Mouse (Mus musculus): ENCODE results near the gene Car9. TPM values are rescaled to one million over a fixed set of nuclear protein-coding genes. Genes with fewer than 3 reads are reported as not detected.

The Car9 gene
- polyA plus RNA-seq, 1 experiment, result 2.0 TPM

- H3K4me1 ChIP-seq (ENCODE audit: control insufficient read depth, insufficient read depth, low read length), result peaks cover 9% of the 10 kb centered on the region; the same call in 1 of the 2 replicates
- H3K27ac ChIP-seq (ENCODE audit: insufficient read depth, low read length), result peak overlapping the region; percentile 95
- H3K4me3 ChIP-seq (ENCODE audit: insufficient read depth, low read length), result peak overlapping the region; percentile 28
- TF ChIP-seq CTCF (IDR thresholded peaks at IDR 0.05; ENCODE audit: borderline replicate concordance, insufficient read depth, low read length) (no peak), POLR2A (IDR thresholded peaks at IDR 0.05; ENCODE audit: low read depth, low read length) (peak; percentile 92)
Observed at GRCm38 (mm10) chr4:43558631-43559356, 52.0 kb downstream of the Car9 start.

- Histone ChIP-seq H3K4me3 (ENCODE audit: insufficient read depth, low read length) (peak overlapping the region; percentile 92), H3K27ac (ENCODE audit: insufficient read depth, low read length) (peak overlapping the region; percentile 95), H3K4me1 (ENCODE audit: control insufficient read depth, insufficient read depth, low read length) (peaks cover 11% of the 10 kb centered on the region; the same call in 1 of the 2 replicates)
- TF ChIP-seq POLR2A (IDR thresholded peaks at IDR 0.05; ENCODE audit: low read depth, low read length), result no peak
- no peak for TF ChIP-seq CTCF (IDR thresholded peaks at IDR 0.05; ENCODE audit: borderline replicate concordance, insufficient read depth, low read length)
Observed at GRCm38 (mm10) chr4:43559519-43560242, 52.9 kb downstream of the Car9 start.

DNA sequence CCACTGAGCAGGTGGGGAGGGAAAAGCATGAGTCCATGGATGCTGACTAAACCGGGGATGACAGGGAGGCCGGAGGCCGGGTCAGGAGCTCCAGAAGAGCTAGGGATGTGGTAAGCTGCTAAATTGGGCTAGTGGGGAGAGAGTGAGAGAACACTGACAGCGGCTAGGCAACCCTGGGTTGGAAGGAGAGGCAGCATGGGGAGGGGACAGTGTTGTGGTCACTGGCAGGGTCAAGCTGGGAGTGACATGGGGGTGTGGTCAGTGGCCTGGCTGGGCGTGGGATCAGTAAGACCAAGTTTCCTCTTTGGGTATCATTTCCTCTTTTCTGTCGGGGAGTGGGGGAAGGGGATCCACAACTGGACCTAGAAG, 53.5 kb downstream of the Car9 start:
- H3K27ac ChIP-seq (ENCODE audit: insufficient read depth, low read length), result peak overlapping the region; percentile 95

GRCm38 (mm10) chr4:43560976-43561375, 54.2 kb downstream of the Car9 start:
- H3K4me1 ChIP-seq (ENCODE audit: control insufficient read depth, insufficient read depth, low read length), result peaks cover 11% of the 10 kb centered on the region; the same call in 1 of the 2 replicates
- H3K4me3 ChIP-seq (ENCODE audit: insufficient read depth, low read length), result peak overlapping the region; percentile 92
- peak overlapping the region; percentile 99 for H3K27ac ChIP-seq (ENCODE audit: insufficient read depth, low read length)
- no peak for TF ChIP-seq POLR2A (IDR thresholded peaks at IDR 0.05; ENCODE audit: low read depth, low read length)
- no peak for TF ChIP-seq CTCF (IDR thresholded peaks at IDR 0.05; ENCODE audit: borderline replicate concordance, insufficient read depth, low read length)

More for the DNA sequence above, 53.5 kb downstream of the Car9 start:
- Histone ChIP-seq H3K4me1 (ENCODE audit: control insufficient read depth, insufficient read depth, low read length) (peaks cover 11% of the 10 kb centered on the region; the same call in 1 of the 2 replicates), H3K4me3 (ENCODE audit: insufficient read depth, low read length) (peak overlapping the region; percentile 92)
- TF ChIP-seq POLR2A (IDR thresholded peaks at IDR 0.05; ENCODE audit: low read depth, low read length) (peak; percentile 35; the same call in 1 of the 2 replicates), CTCF (IDR thresholded peaks at IDR 0.05; ENCODE audit: borderline replicate concordance, insufficient read depth, low read length) (no peak)

DNA sequence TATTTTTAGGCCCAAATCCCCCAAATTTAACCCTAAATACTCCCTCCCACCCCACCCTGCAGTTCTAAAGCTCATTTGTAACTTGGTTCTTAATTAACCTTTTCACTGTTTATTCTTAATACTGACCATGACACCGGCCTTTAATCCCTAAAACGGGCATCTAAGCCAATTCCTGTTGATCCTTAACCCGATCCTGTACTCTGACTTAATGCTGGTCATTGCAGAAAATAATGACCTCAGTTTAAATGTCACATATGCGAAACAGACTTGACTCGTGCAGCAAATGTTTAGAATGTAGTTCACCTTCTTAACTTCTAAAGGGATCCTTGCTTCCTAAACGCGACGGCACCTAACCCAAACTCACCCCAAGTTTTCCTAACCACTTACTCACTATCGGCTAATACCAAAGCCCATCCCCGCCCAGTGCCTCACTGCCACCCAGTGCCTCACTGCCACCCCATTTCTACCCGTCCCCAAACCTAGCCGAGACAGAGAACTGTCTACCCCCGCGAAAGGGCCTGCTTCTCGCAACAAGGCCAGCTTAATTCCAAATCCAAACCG, 54.8 kb downstream of the Car9 start:
- TF ChIP-seq CTCF (IDR thresholded peaks at IDR 0.05; ENCODE audit: borderline replicate concordance, insufficient read depth, low read length) (no peak), POLR2A (IDR thresholded peaks at IDR 0.05; ENCODE audit: low read depth, low read length) (no peak; the same call in 1 of the 2 replicates)
- H3K4me1 ChIP-seq (ENCODE audit: control insufficient read depth, insufficient read depth, low read length), result peaks cover 11% of the 10 kb centered on the region; the same call in 1 of the 2 replicates
- H3K27ac ChIP-seq (ENCODE audit: insufficient read depth, low read length), result peak overlapping the region; percentile 99
- peak overlapping the region; percentile 92 for H3K4me3 ChIP-seq (ENCODE audit: insufficient read depth, low read length)

GRCm38 (mm10) chr4:43561997-43562768, 55.4 kb downstream of the Car9 start, which contains the start of the genes Creb3 and Tln1:
TSS of gene Creb3 (plus strand) at chr4:43562332.
TSS of gene Tln1 (minus strand) at chr4:43562691.
- TF ChIP-seq POLR2A (IDR thresholded peaks at IDR 0.05; ENCODE audit: low read depth, low read length) (peak; percentile 75), CTCF (IDR thresholded peaks at IDR 0.05; ENCODE audit: borderline replicate concordance, insufficient read depth, low read length) (no peak)
- H3K4me3 ChIP-seq (ENCODE audit: insufficient read depth, low read length), result peak within 1 kb of the TSS; percentile 92
- H3K4me1 ChIP-seq (ENCODE audit: control insufficient read depth, insufficient read depth, low read length), result peaks cover 9% of the 10 kb centered on the region; the same call in 1 of the 2 replicates

DNA sequence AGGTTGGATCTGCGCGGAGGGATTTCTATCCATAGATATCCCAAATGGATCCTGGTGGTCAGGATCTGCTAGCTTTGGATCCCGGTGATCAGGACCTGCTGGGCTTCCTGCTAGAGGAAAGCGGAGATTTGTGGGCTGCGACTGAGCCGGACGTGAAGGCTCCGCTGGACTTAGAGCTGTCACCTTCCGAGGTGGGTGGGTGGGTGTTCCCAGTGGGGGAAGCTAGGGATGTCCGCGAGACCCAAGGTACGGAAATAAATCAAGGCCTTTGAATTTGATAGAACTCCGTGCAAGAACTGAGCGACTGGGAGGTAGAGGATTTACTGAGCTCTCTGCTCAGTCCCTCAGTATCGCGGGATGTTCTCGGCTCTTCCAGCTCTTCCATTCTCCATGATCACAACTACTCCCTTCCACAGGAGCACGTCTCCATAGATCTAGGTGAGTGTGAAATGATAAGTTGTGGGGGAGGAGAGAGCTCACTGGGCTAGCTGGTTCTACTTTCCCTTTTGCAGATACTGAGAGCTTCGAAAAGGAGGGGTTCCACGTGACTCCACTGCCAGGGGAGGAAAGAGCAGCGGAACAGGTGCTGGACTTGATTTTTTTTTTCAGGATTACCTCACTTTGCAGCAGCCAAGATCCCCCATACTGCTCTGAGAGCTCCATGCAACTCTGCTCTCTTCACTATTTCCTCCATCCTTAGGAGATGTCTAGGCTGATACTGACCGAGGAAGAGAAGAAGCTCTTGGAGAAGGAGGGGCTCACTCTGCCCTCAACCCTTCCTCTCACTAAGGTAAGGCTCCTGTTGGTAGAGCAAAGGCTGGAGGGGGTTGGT, 56.2 kb downstream of the Car9 start:
- H3K27ac ChIP-seq (ENCODE audit: insufficient read depth, low read length), result peak overlapping the region; percentile 68
- no peak for TF ChIP-seq POLR2A (IDR thresholded peaks at IDR 0.05; ENCODE audit: low read depth, low read length)
- no peak for TF ChIP-seq CTCF (IDR thresholded peaks at IDR 0.05; ENCODE audit: borderline replicate concordance, insufficient read depth, low read length)
- peaks cover 5% of the 10 kb centered on the region; the same call in 1 of the 2 replicates for H3K4me1 ChIP-seq (ENCODE audit: control insufficient read depth, insufficient read depth, low read length)
- peak overlapping the region; percentile 92 for H3K4me3 ChIP-seq (ENCODE audit: insufficient read depth, low read length)

More at GRCm38 (mm10) chr4:43561997-43562768, 55.4 kb downstream of the Car9 start, which contains the start of the genes Creb3 and Tln1:
- peak within 1 kb of the TSS; percentile 99 for H3K27ac ChIP-seq (ENCODE audit: insufficient read depth, low read length)

Other genes with a start within 250 kb of the Car9 start
- gene Atp8b5, start 239.8 kb upstream of the Car9 start, polyA plus RNA-seq (2011; ENCODE audit: insufficient read length, low read depth, missing spikeins), result 0.32 TPM in 1 of 2 replicates, not detected in the other
- 44.7 and 80.5 TPM in 2 replicates for gene Rusc2, start 125.0 kb upstream of the Car9 start, polyA plus RNA-seq (2011; ENCODE audit: insufficient read length, low read depth, missing spikeins)
- gene Fam166b, start 77.8 kb upstream of the Car9 start, polyA plus RNA-seq (2011; ENCODE audit: insufficient read length, low read depth, missing spikeins), result not detected in 2 replicates
- gene Tesk1, start 65.0 kb upstream of the Car9 start, polyA plus RNA-seq (2011; ENCODE audit: insufficient read length, low read depth, missing spikeins), result 28.6 and 33.4 TPM in 2 replicates
- gene Cd72, start 52.3 kb upstream of the Car9 start, polyA plus RNA-seq (2011; ENCODE audit: insufficient read length, low read depth, missing spikeins), result 3.8 TPM in 1 of 2 replicates, not detected in the other
- not detected in 2 replicates for gene Sit1, start 23.2 kb upstream of the Car9 start, polyA plus RNA-seq (2011; ENCODE audit: insufficient read length, low read depth, missing spikeins)
- gene Ccdc107, start 14.1 kb upstream of the Car9 start, polyA plus RNA-seq (2011; ENCODE audit: insufficient read length, low read depth, missing spikeins), result 32.5 and 39.2 TPM in 2 replicates
- 5.4 and 12.8 TPM in 2 replicates for gene Arhgef39, start 7.3 kb upstream of the Car9 start, polyA plus RNA-seq (2011; ENCODE audit: insufficient read length, low read depth, missing spikeins)
- 722 and 1,110 TPM in 2 replicates for gene Tpm2, start 16.8 kb downstream of the Car9 start, polyA plus RNA-seq (2011; ENCODE audit: insufficient read length, low read depth, missing spikeins)
- gene Creb3, start 55.4 kb downstream of the Car9 start, polyA plus RNA-seq (2011; ENCODE audit: insufficient read length, low read depth, missing spikeins), result 72.4 and 89.0 TPM in 2 replicates
- gene Tln1, start 55.7 kb downstream of the Car9 start, polyA plus RNA-seq (2011; ENCODE audit: insufficient read length, low read depth, missing spikeins), result 291 and 380 TPM in 2 replicates
- 34.6 and 45.4 TPM in 2 replicates for gene Rgp1, start 71.7 kb downstream of the Car9 start, polyA plus RNA-seq (2011; ENCODE audit: insufficient read length, low read depth, missing spikeins)
- gene Gba2, start 71.9 kb downstream of the Car9 start, polyA plus RNA-seq (2011; ENCODE audit: insufficient read length, low read depth, missing spikeins), result 4.5 and 7.6 TPM in 2 replicates
- gene Msmp, start 77.5 kb downstream of the Car9 start, polyA plus RNA-seq (2011; ENCODE audit: insufficient read length, low read depth, missing spikeins), result not detected in 2 replicates
- gene Npr2, start 125.0 kb downstream of the Car9 start, polyA plus RNA-seq (2011; ENCODE audit: insufficient read length, low read depth, missing spikeins), result 60.0 and 62.1 TPM in 2 replicates
- gene Spag8, start 146.6 kb downstream of the Car9 start, polyA plus RNA-seq (2011; ENCODE audit: insufficient read length, low read depth, missing spikeins), result not detected in 2 replicates
- 22.9 and 27.9 TPM in 2 replicates for gene Hint2, start 149.5 kb downstream of the Car9 start, polyA plus RNA-seq (2011; ENCODE audit: insufficient read length, low read depth, missing spikeins)
- gene Tmem8b, start 162.0 kb downstream of the Car9 start, polyA plus RNA-seq (2011; ENCODE audit: insufficient read length, low read depth, missing spikeins), result 5.2 and 7.4 TPM in 2 replicates
- gene Fam221b, start 162.2 kb downstream of the Car9 start, polyA plus RNA-seq (2011; ENCODE audit: insufficient read length, low read depth, missing spikeins), result 0.62 and 0.67 TPM in 2 replicates
- gene Olfr70, start 193.8 kb downstream of the Car9 start, polyA plus RNA-seq (2011; ENCODE audit: insufficient read length, low read depth, missing spikeins), result not detected in 2 replicates
- not detected in 2 replicates for gene Olfr71, start 203.3 kb downstream of the Car9 start, polyA plus RNA-seq (2011; ENCODE audit: insufficient read length, low read depth, missing spikeins)
- gene Hrct1, start 220.2 kb downstream of the Car9 start, polyA plus RNA-seq (2011; ENCODE audit: insufficient read length, low read depth, missing spikeins), result 0.33 and 0.35 TPM in 2 replicates
- gene Spaar, start 223.1 kb downstream of the Car9 start, polyA plus RNA-seq (2011; ENCODE audit: insufficient read length, low read depth, missing spikeins), result not detected in 2 replicates